Mouse (Mus musculus) C2C12 (cell line): ENCODE data around the gene Pigf. TPM values are rescaled to one million over a fixed set of nuclear protein-coding genes. Genes with fewer than 3 reads are reported as not detected.

ENCODE experiments used
- H3K27me3 ChIP-seq: one replicate; pipeline ENCODE4 v1.6.1; 2011; ENCODE audit not compliant: control insufficient read depth, insufficient read depth, insufficient read length
- H3K36me3 ChIP-seq: one replicate; pipeline ENCODE4 v1.6.1; 2011; ENCODE audit not compliant: control insufficient read depth, insufficient read depth
- H3K4me3 ChIP-seq: one replicate; pipeline ENCODE4 v1.5.1; 2011; ENCODE audit warnings: mild to moderate bottlenecking, control low read depth; ENCODE audit not compliant: poor library complexity, insufficient read depth, severe bottlenecking
- H3K79me2 ChIP-seq: one replicate; pipeline ENCODE4 v1.6.1; 2011; ENCODE audit not compliant: control insufficient read depth, insufficient read depth
- H3K79me3 ChIP-seq: one replicate; pipeline ENCODE4 v1.6.1; 2011; ENCODE audit warnings: low read depth, control low read depth
- H3ac ChIP-seq: one replicate; pipeline ENCODE3; 2011; ENCODE audit warnings: low read depth; ENCODE audit not compliant: control insufficient read depth, insufficient read length
- CEBPB ChIP-seq: IDR thresholded peaks from one replicate; pipeline ENCODE4 v1.6.1; 2011; ENCODE audit warnings: low read depth, mild to moderate bottlenecking, control low read depth, moderate library complexity
- CTCF ChIP-seq: IDR thresholded peaks from one replicate; pipeline ENCODE4 v1.5.1; 2011; ENCODE audit not compliant: control insufficient read depth, insufficient read depth, insufficient read length
- FOSL1 ChIP-seq: IDR thresholded peaks from one replicate; pipeline ENCODE4 v1.8.0; 2011; ENCODE audit warnings: mild to moderate bottlenecking, low read length; ENCODE audit not compliant: poor library complexity, insufficient read depth, severe bottlenecking
- MAX ChIP-seq: IDR thresholded peaks from one replicate; pipeline ENCODE4 v1.6.1; 2011; ENCODE audit warnings: mild to moderate bottlenecking, control low read depth
- MYOD1 ChIP-seq: IDR thresholded peaks from one replicate; pipeline ENCODE4 v1.6.1; 2011; ENCODE audit warnings: low read depth; ENCODE audit not compliant: control insufficient read depth, insufficient read length
- MYOG ChIP-seq: IDR thresholded peaks from one replicate; pipeline ENCODE4 v1.6.1; 2011; ENCODE audit not compliant: control insufficient read depth, insufficient read length; ENCODE audit errors: extremely low read depth
- USF1 ChIP-seq: IDR thresholded peaks from one replicate; pipeline ENCODE4 v1.6.1; 2011; ENCODE audit warnings: low read depth, mild to moderate bottlenecking, control low read depth, moderate library complexity
- polyA plus RNA-seq: library from polyadenylated mRNA; unstranded; fragments of >200 nt; fragmentation: generic; extraction: Trizol; gene quantifications from one replicate; pipeline ENCODE4 v1.2.1, GENCODE M21; 2012; ENCODE audit warnings: missing spikeins

Pigf gene
- polyA plus RNA-seq, 1 experiment = 29.5 TPM

- Histone ChIP-seq H3K79me3 (no peaks in the 10 kb centered on the region), H3K27me3 (peaks cover 6% of the 10 kb centered on the region), H3K4me3 (no peak overlapping the region), H3K79me2 (no peaks in the 10 kb centered on the region), H3ac (no peak overlapping the region), H3K36me3 (no peaks in the 10 kb centered on the region)
- no peak for TF ChIP-seq MAX
- no peak for TF ChIP-seq USF1
- no peak for TF ChIP-seq FOSL1
- no peak for TF ChIP-seq MYOD1
- no peak for TF ChIP-seq MYOG
Measured at GRCm38 (mm10) chr17:87055051-87055459, 29.8 kb upstream of the Pigf start.

- TF ChIP-seq MAX (no peak), FOSL1 (no peak), USF1 (no peak), CEBPB (no peak), MYOG (no peak)
- H3K79me2 ChIP-seq = no peaks in the 10 kb centered on the region
- no peaks in the 10 kb centered on the region for H3K79me3 ChIP-seq
- H3K4me3 ChIP-seq = no peak overlapping the region
- peaks cover 6% of the 10 kb centered on the region for H3K27me3 ChIP-seq
- H3ac ChIP-seq = no peak overlapping the region
- H3K36me3 ChIP-seq = no peaks in the 10 kb centered on the region
Measured at GRCm38 (mm10) chr17:87053921-87054320, 28.7 kb upstream of the Pigf start.

GRCm38 (mm10) chr17:87052432-87052831 lies 27.2 kb upstream of the Pigf start:
- no peak overlapping the region for H3K4me3 ChIP-seq
- no peaks in the 10 kb centered on the region for H3K79me2 ChIP-seq
- H3ac ChIP-seq = no peak overlapping the region
- no peaks in the 10 kb centered on the region for H3K36me3 ChIP-seq
- no peaks in the 10 kb centered on the region for H3K79me3 ChIP-seq
- H3K27me3 ChIP-seq = peaks cover 6% of the 10 kb centered on the region
- TF ChIP-seq CEBPB = no peak

- Histone ChIP-seq H3K4me3 (no peak overlapping the region), H3ac (no peak overlapping the region), H3K79me3 (no peaks in the 10 kb centered on the region), H3K79me2 (no peaks in the 10 kb centered on the region), H3K27me3 (peaks cover 6% of the 10 kb centered on the region), H3K36me3 (no peaks in the 10 kb centered on the region)
- TF ChIP-seq CTCF = no peak
- no peak for TF ChIP-seq MYOG
- no peak for TF ChIP-seq CEBPB
- TF ChIP-seq MAX = no peak
- no peak for TF ChIP-seq MYOD1
- TF ChIP-seq USF1 = no peak
- TF ChIP-seq FOSL1 = no peak
Measured at GRCm38 (mm10) chr17:87051652-87052051, 26.4 kb upstream of the Pigf start.

- Histone ChIP-seq H3K36me3 (no peaks in the 10 kb centered on the region), H3ac (no peak overlapping the region), H3K4me3 (no peak overlapping the region), H3K79me3 (no peaks in the 10 kb centered on the region), H3K79me2 (no peaks in the 10 kb centered on the region), H3K27me3 (peaks cover 6% of the 10 kb centered on the region)
- TF ChIP-seq CTCF = no peak
Measured at GRCm38 (mm10) chr17:87050469-87051175, 25.4 kb upstream of the Pigf start.

GRCm38 (mm10) chr17:87049696-87050095 lies 24.5 kb upstream of the Pigf start:
- H3K27me3 ChIP-seq = peaks cover 1% of the 10 kb centered on the region
- H3ac ChIP-seq = no peak overlapping the region
- TF ChIP-seq MYOD1 (no peak), USF1 (no peak), FOSL1 (no peak), MAX (no peak), CTCF (no peak), MYOG (no peak), CEBPB (no peak)
- H3K79me3 ChIP-seq = no peaks in the 10 kb centered on the region
- H3K79me2 ChIP-seq = no peaks in the 10 kb centered on the region
- no peak overlapping the region for H3K4me3 ChIP-seq
- H3K36me3 ChIP-seq = no peaks in the 10 kb centered on the region
